Mouse (Mus musculus): Measurements from ENCODE around the gene Ube3b. TPM values are rescaled to one million over a fixed set of nuclear protein-coding genes. Genes with fewer than 3 reads are reported as not detected.
A peak's percentile ranks its signal among the peaks of the same experiment; 100 is the strongest.

Ube3b gene
- polyA plus RNA-seq, 1 experiment from 2014 or later, result 49.8 TPM

- Histone ChIP-seq H3K36me3 (peaks cover 100% of the 10 kb centered on the region), H3K27me3 (ENCODE audit: low read depth, poor library complexity, severe bottlenecking) (no peaks in the 10 kb centered on the region), H3K4me3 (no peak overlapping the region), H3K27ac (replicated peaks) (no peak overlapping the region), H3K9me3 (replicated peaks) (no peaks in the 10 kb centered on the region), H3K4me1 (peaks cover 23% of the 10 kb centered on the region)
- 95% methylated on average over 14 of the region's 14 CpGs for whole genome bisulfite sequencing
- no peak for DNase-seq (ENCODE audit: low spot score)
Observed at GRCm38 (mm10) chr5:114368121-114368520, 12.3 kb upstream of the Ube3b start.

- DNase-seq (ENCODE audit: low spot score), result no peak
Observed at GRCm38 (mm10) chr5:114368803-114369496, 11.5 kb upstream of the Ube3b start.

DNA sequence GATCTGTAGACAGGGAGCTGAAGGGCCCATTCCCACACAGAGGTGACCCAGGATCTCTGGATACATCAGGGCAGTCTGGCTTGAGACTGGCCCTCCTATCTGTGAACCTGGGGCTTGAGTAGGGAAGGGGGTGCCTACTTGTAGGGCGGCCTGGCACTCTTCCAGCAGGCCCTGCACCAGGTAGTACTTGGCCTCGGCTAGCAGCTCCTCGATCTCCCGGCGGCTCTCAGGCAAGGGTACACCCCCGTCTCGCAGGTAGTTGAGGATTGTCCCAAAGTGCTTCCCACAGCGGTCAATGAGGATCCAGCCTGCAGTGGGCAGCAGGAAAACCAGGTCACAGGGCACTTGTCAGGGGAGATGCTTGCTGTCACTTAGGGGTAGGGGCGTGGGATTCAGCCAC is 10.5 kb upstream of the Ube3b start:
- Histone ChIP-seq H3K27ac (replicated peaks) (peak overlapping the region; percentile 39; the same call in 1 of the 2 replicates), H3K4me1 (peaks cover 39% of the 10 kb centered on the region), H3K36me3 (peaks cover 100% of the 10 kb centered on the region), H3K9me3 (replicated peaks) (no peaks in the 10 kb centered on the region), H3K4me3 (no peak overlapping the region), H3K27me3 (ENCODE audit: low read depth, poor library complexity, severe bottlenecking) (no peaks in the 10 kb centered on the region)
- 86% methylated on average over 9 of the region's 9 CpGs for WGBS
- DNase-seq (ENCODE audit: low spot score), result no peak

More at GRCm38 (mm10) chr5:114368803-114369496, 11.5 kb upstream of the Ube3b start:
- Histone ChIP-seq H3K27ac (replicated peaks) (no peak overlapping the region), H3K4me3 (no peak overlapping the region), H3K9me3 (replicated peaks) (no peaks in the 10 kb centered on the region), H3K4me1 (peaks cover 31% of the 10 kb centered on the region), H3K36me3 (peaks cover 100% of the 10 kb centered on the region), H3K27me3 (ENCODE audit: low read depth, poor library complexity, severe bottlenecking) (no peaks in the 10 kb centered on the region)
- 93% methylated on average over 16 of the region's 16 CpGs for WGBS

- WGBS, result 78% methylated on average over 9 of the region's 9 CpGs
- Histone ChIP-seq H3K9me3 (replicated peaks) (no peaks in the 10 kb centered on the region), H3K4me1 (peaks cover 43% of the 10 kb centered on the region), H3K27me3 (ENCODE audit: low read depth, poor library complexity, severe bottlenecking) (no peaks in the 10 kb centered on the region), H3K27ac (replicated peaks) (0 out of 2 replicates have a peak overlapping the region, but pooled peaks have one; percentile 18), H3K36me3 (peaks cover 100% of the 10 kb centered on the region), H3K4me3 (no peak overlapping the region)
- DNase-seq (ENCODE audit: low spot score), result peak; percentile 36
Observed at GRCm38 (mm10) chr5:114370371-114370776, 10.0 kb upstream of the Ube3b start.

GRCm38 (mm10) chr5:114371331-114371730 is 9.1 kb upstream of the Ube3b start:
- DNase-seq (ENCODE audit: low spot score), result no peak
- H3K27ac ChIP-seq (replicated peaks), result no peak overlapping the region
- peaks cover 100% of the 10 kb centered on the region for H3K36me3 ChIP-seq
- no peak overlapping the region for H3K4me3 ChIP-seq
- H3K4me1 ChIP-seq, result peaks cover 43% of the 10 kb centered on the region
- H3K9me3 ChIP-seq (replicated peaks), result no peaks in the 10 kb centered on the region
- WGBS, result 81% methylated on average over 3 of the region's 3 CpGs
- no peaks in the 10 kb centered on the region for H3K27me3 ChIP-seq (ENCODE audit: low read depth, poor library complexity, severe bottlenecking)

- no peak for DNase-seq (ENCODE audit: low spot score)
- Histone ChIP-seq H3K27ac (replicated peaks) (peak overlapping the region; percentile 63; the same call in 1 of the 2 replicates), H3K9me3 (replicated peaks) (no peaks in the 10 kb centered on the region), H3K4me1 (peaks cover 43% of the 10 kb centered on the region), H3K27me3 (ENCODE audit: low read depth, poor library complexity, severe bottlenecking) (no peaks in the 10 kb centered on the region), H3K4me3 (no peak overlapping the region), H3K36me3 (peaks cover 99% of the 10 kb centered on the region)
- WGBS, result 74% methylated on average over 25 of the region's 25 CpGs
Observed at GRCm38 (mm10) chr5:114371731-114372473, 8.5 kb upstream of the Ube3b start.

GRCm38 (mm10) chr5:114372565-114372964 is 7.8 kb upstream of the Ube3b start:
- Histone ChIP-seq H3K36me3 (peaks cover 92% of the 10 kb centered on the region), H3K9me3 (replicated peaks) (no peaks in the 10 kb centered on the region), H3K4me1 (peaks cover 46% of the 10 kb centered on the region), H3K27ac (replicated peaks) (peak overlapping the region; percentile 63; the same call in 1 of the 2 replicates), H3K4me3 (no peak overlapping the region), H3K27me3 (ENCODE audit: low read depth, poor library complexity, severe bottlenecking) (no peaks in the 10 kb centered on the region)
- 37% methylated on average over 11 of the region's 11 CpGs for WGBS
- peak; percentile 40 for DNase-seq (ENCODE audit: low spot score)

- Histone ChIP-seq H3K4me1 (peaks cover 52% of the 10 kb centered on the region), H3K27me3 (ENCODE audit: low read depth, poor library complexity, severe bottlenecking) (no peaks in the 10 kb centered on the region), H3K36me3 (peaks cover 86% of the 10 kb centered on the region), H3K4me3 (no peak overlapping the region), H3K9me3 (replicated peaks) (no peaks in the 10 kb centered on the region), H3K27ac (replicated peaks) (peak overlapping the region; percentile 63; the same call in 1 of the 2 replicates)
- 77% methylated on average over 11 of the region's 11 CpGs for WGBS
- no peak for DNase-seq (ENCODE audit: low spot score)
Observed at GRCm38 (mm10) chr5:114373174-114373573, 7.2 kb upstream of the Ube3b start.

DNA sequence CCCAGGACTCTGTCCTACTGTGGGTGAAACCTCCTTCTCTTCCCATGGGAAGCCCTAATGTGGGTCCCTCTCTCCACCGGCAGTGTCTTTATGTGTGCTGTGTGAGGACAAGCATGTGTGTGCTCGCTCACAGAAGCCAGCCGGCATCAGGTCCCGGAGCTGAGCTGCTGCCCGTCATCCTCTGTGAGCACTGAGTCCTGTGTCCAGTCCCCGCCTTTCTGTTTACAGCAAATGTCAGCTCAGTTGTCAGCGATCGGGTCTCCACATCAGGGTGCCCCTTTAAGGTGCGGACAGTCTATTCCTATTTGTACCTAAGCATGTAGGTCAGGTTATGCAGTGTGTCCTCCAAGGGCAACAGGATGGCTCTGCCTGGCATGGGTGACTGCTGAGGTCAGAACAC is 6.8 kb upstream of the Ube3b start:
- no peak for DNase-seq (ENCODE audit: low spot score)
- H3K4me3 ChIP-seq, result no peak overlapping the region
- H3K9me3 ChIP-seq (replicated peaks), result no peaks in the 10 kb centered on the region
- H3K27ac ChIP-seq (replicated peaks), result no peak overlapping the region; the same call in 1 of the 2 replicates
- 88% methylated on average over 9 of the region's 9 CpGs for WGBS
- H3K27me3 ChIP-seq (ENCODE audit: low read depth, poor library complexity, severe bottlenecking), result no peaks in the 10 kb centered on the region
- peaks cover 82% of the 10 kb centered on the region for H3K36me3 ChIP-seq
- H3K4me1 ChIP-seq, result peaks cover 55% of the 10 kb centered on the region

DNA sequence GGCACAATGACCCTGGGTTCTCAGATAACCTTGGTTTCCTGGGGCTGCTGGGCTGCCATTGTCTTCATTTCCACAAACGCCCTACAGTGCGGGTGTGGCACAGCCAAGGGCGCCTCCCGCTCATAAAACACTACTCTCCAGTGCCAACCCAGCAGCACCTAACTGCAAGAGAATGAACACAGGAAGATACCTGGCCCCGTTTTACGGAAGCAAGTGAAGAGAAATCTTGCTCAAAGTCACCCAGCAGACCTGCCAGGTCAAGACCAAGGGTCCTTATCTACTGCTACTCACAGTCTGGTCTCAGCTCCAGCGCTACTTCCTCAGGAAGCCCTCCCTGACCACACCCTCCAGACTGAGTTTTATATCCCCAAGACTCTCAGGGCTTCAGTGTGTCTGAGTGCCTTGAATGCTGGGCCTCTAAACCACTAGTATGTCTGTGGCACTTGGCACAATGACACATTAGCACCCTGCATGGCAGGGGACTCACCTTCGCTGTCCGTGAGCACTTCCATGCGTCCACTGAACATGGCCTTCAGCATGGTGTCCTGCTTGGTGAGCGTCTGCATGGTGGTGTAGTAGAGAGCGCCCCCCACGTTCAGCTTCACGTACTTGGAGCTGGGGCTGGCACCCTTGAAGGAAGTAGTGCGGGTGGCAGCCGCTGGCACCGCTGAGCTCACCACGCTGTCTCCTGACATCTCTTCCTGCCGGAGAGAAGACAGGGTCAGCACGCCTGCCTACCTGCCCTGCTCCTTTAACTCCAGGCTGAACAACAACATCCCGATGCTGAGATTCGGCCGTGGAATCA is 5.8 kb upstream of the Ube3b start:
- no peak for DNase-seq (ENCODE audit: low spot score)
- H3K9me3 ChIP-seq (replicated peaks), result no peaks in the 10 kb centered on the region
- H3K27me3 ChIP-seq (ENCODE audit: low read depth, poor library complexity, severe bottlenecking), result no peaks in the 10 kb centered on the region
- peaks cover 71% of the 10 kb centered on the region for H3K36me3 ChIP-seq
- WGBS, result 91% methylated on average over 23 of the region's 23 CpGs
- H3K27ac ChIP-seq (replicated peaks), result no peak overlapping the region
- H3K4me3 ChIP-seq, result no peak overlapping the region
- H3K4me1 ChIP-seq, result peaks cover 65% of the 10 kb centered on the region

- Histone ChIP-seq H3K36me3 (peaks cover 39% of the 10 kb centered on the region), H3K27ac (replicated peaks) (peak overlapping the region; percentile 98; the same call in 1 of the 2 replicates), H3K9me3 (replicated peaks) (no peaks in the 10 kb centered on the region), H3K27me3 (ENCODE audit: low read depth, poor library complexity, severe bottlenecking) (no peaks in the 10 kb centered on the region), H3K4me1 (peaks cover 59% of the 10 kb centered on the region), H3K4me3 (peak overlapping the region; percentile 96)
- WGBS, result 77% methylated on average over 10 of the region's 10 CpGs
- no peak for DNase-seq (ENCODE audit: low spot score)
Observed at GRCm38 (mm10) chr5:114378177-114378920, 2.1 kb upstream of the Ube3b start.

DNA sequence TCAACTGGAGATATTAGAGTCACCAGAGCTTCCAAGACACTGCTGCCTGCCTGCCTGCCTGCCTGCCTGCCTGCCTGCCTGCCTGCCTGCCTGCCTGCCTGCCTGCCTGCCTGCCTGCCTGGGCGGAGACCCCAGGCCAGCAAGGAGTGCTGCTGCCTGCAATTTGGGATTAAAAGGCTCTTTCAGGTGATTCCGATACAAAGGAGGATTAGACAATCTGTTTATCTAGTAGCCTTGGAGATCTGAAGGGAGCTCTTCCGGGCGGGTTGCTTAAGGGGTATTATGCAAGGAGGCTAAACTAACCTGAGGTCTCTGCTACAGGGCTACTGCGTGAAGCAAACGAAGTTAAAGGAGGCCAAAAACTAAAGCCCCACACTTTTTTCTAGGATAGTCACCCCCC is 1.5 kb upstream of the Ube3b start:
- Histone ChIP-seq H3K9me3 (replicated peaks) (no peaks in the 10 kb centered on the region), H3K27me3 (ENCODE audit: low read depth, poor library complexity, severe bottlenecking) (no peaks in the 10 kb centered on the region), H3K27ac (replicated peaks) (peak overlapping the region; percentile 98), H3K36me3 (peaks cover 38% of the 10 kb centered on the region), H3K4me3 (peak overlapping the region; percentile 96), H3K4me1 (peaks cover 53% of the 10 kb centered on the region)
- DNase-seq (ENCODE audit: low spot score), result no peak
- WGBS, result 27% methylated on average over 6 of the region's 6 CpGs

All from midbrain, embryonic 10.5 days (tissue).